Mouse (Mus musculus): ENCODE data around the gene Tusc1. TPM values are rescaled to one million over a fixed set of nuclear protein-coding genes. Genes with fewer than 3 reads are reported as not detected.
A peak's percentile ranks its signal among the peaks of the same experiment; 100 is the strongest.

Tusc1 gene
- polyA plus RNA-seq (2014; fragmentation: Nextera tagmentation; extraction: Ambion mirVana) = 7.1 and 7.7 TPM in 2 replicates

- H3K36me3 ChIP-seq (ENCODE audit: control insufficient read depth, insufficient read depth, low read length) = no peaks in the 10 kb centered on the region
- under 1% methylated on average over 84 of the region's 97 CpGs for WGBS
Observed at GRCm38 (mm10) chr4:93335118-93336003, at the start of gene Tusc1. Gene Tusc1 (minus strand): TSS chr4:93335511.

GRCm38 (mm10) chr4:93352930-93353329, 17.6 kb upstream of the Tusc1 start:
- Histone ChIP-seq H3K4me3 (ENCODE audit: low read depth, low read length) (no peak overlapping the region), H3K27ac (ENCODE audit: low read depth, low read length) (no peak overlapping the region), H3K4me2 (ENCODE audit: low read depth, low read length, severe bottlenecking) (no peak overlapping the region), H3K36me3 (ENCODE audit: control insufficient read depth, insufficient read depth, low read length) (no peaks in the 10 kb centered on the region), H3K27me3 (ENCODE audit: control insufficient read depth, insufficient read depth, low read length) (no peaks in the 10 kb centered on the region), H3K9ac (ENCODE audit: low read length) (no peak overlapping the region), H3K4me1 (replicated peaks; ENCODE audit: control insufficient read depth, insufficient read depth, low read length) (no peaks in the 10 kb centered on the region), H3K9me3 (ENCODE audit: control insufficient read depth, low read length) (no peaks in the 10 kb centered on the region)
- WGBS = 79% methylated on average over 2 of the region's 2 CpGs
- ATAC-seq (replicated peaks; ENCODE audit: low FRiP score) (no peak), DNase-seq (ENCODE audit: low spot score) (no peak)

More at GRCm38 (mm10) chr4:93335118-93336003, at the start of gene Tusc1:
- peak within 1 kb of the TSS; percentile 63 for H3K4me3 ChIP-seq (ENCODE audit: low read depth, low read length)
- peak within 1 kb of the TSS; percentile 81 for H3K27ac ChIP-seq (ENCODE audit: low read depth, low read length)
- ATAC-seq (replicated peaks; ENCODE audit: low FRiP score) (peak; percentile 87), DNase-seq (ENCODE audit: low spot score) (peak; percentile 87)
- H3K4me1 ChIP-seq (replicated peaks; ENCODE audit: control insufficient read depth, insufficient read depth, low read length) = no peaks in the 10 kb centered on the region
- H3K4me2 ChIP-seq (ENCODE audit: low read depth, low read length, severe bottlenecking) = peak within 1 kb of the TSS; percentile 87
- H3K27me3 ChIP-seq (ENCODE audit: control insufficient read depth, insufficient read depth, low read length) = no peaks in the 10 kb centered on the region
- H3K9me3 ChIP-seq (ENCODE audit: control insufficient read depth, low read length) = no peaks in the 10 kb centered on the region
- peak within 1 kb of the TSS; percentile 92 for H3K9ac ChIP-seq (ENCODE audit: low read length)

GRCm38 (mm10) chr4:93344357-93344756, 9.0 kb upstream of the Tusc1 start:
- Histone ChIP-seq H3K4me3 (ENCODE audit: low read depth, low read length) (no peak overlapping the region), H3K9ac (ENCODE audit: low read length) (no peak overlapping the region), H3K4me1 (replicated peaks; ENCODE audit: control insufficient read depth, insufficient read depth, low read length) (no peaks in the 10 kb centered on the region), H3K9me3 (ENCODE audit: control insufficient read depth, low read length) (no peaks in the 10 kb centered on the region), H3K36me3 (ENCODE audit: control insufficient read depth, insufficient read depth, low read length) (no peaks in the 10 kb centered on the region), H3K27me3 (ENCODE audit: control insufficient read depth, insufficient read depth, low read length) (no peaks in the 10 kb centered on the region), H3K27ac (ENCODE audit: low read depth, low read length) (no peak overlapping the region), H3K4me2 (ENCODE audit: low read depth, low read length, severe bottlenecking) (no peak overlapping the region)
- DNase-seq (ENCODE audit: low spot score) (no peak), ATAC-seq (replicated peaks; ENCODE audit: low FRiP score) (no peak)
- 95% methylated on average over 2 of the region's 2 CpGs for WGBS

GRCm38 (mm10) chr4:93341568-93341967, 6.3 kb upstream of the Tusc1 start:
- no peak overlapping the region for H3K4me2 ChIP-seq (ENCODE audit: low read depth, low read length, severe bottlenecking)
- no peak overlapping the region for H3K9ac ChIP-seq (ENCODE audit: low read length)
- no peaks in the 10 kb centered on the region for H3K27me3 ChIP-seq (ENCODE audit: control insufficient read depth, insufficient read depth, low read length)
- ATAC-seq (replicated peaks; ENCODE audit: low FRiP score) (no peak), DNase-seq (ENCODE audit: low spot score) (no peak)
- H3K36me3 ChIP-seq (ENCODE audit: control insufficient read depth, insufficient read depth, low read length) = no peaks in the 10 kb centered on the region
- no peaks in the 10 kb centered on the region for H3K9me3 ChIP-seq (ENCODE audit: control insufficient read depth, low read length)
- H3K4me1 ChIP-seq (replicated peaks; ENCODE audit: control insufficient read depth, insufficient read depth, low read length) = no peaks in the 10 kb centered on the region
- H3K4me3 ChIP-seq (ENCODE audit: low read depth, low read length) = no peak overlapping the region
- no peak overlapping the region for H3K27ac ChIP-seq (ENCODE audit: low read depth, low read length)

GRCm38 (mm10) chr4:93337977-93338376, 2.7 kb upstream of the Tusc1 start:
- ATAC-seq (replicated peaks; ENCODE audit: low FRiP score) = no peak
- WGBS = 82% methylated on average over 3 of the region's 3 CpGs

GRCm38 (mm10) chr4:93334636-93335117, 634 bp downstream of the Tusc1 start:
- DNase-seq (ENCODE audit: low spot score) (peak; percentile 91), ATAC-seq (replicated peaks; ENCODE audit: low FRiP score) (peak; percentile 92)
- no peaks in the 10 kb centered on the region for H3K36me3 ChIP-seq (ENCODE audit: control insufficient read depth, insufficient read depth, low read length)
- no peaks in the 10 kb centered on the region for H3K27me3 ChIP-seq (ENCODE audit: control insufficient read depth, insufficient read depth, low read length)
- H3K27ac ChIP-seq (ENCODE audit: low read depth, low read length) = peak overlapping the region; percentile 81
- H3K4me2 ChIP-seq (ENCODE audit: low read depth, low read length, severe bottlenecking) = peak overlapping the region; percentile 87
- WGBS = under 1% methylated on average over 41 of the region's 49 CpGs
- no peaks in the 10 kb centered on the region for H3K4me1 ChIP-seq (replicated peaks; ENCODE audit: control insufficient read depth, insufficient read depth, low read length)
- peak overlapping the region; percentile 63 for H3K4me3 ChIP-seq (ENCODE audit: low read depth, low read length)
- H3K9ac ChIP-seq (ENCODE audit: low read length) = peak overlapping the region; percentile 92
- H3K9me3 ChIP-seq (ENCODE audit: control insufficient read depth, low read length) = no peaks in the 10 kb centered on the region

More at GRCm38 (mm10) chr4:93337977-93338376, 2.7 kb upstream of the Tusc1 start:
- Histone ChIP-seq H3K4me3 (ENCODE audit: low read depth, low read length) (no peak overlapping the region), H3K4me1 (replicated peaks; ENCODE audit: control insufficient read depth, insufficient read depth, low read length) (no peaks in the 10 kb centered on the region), H3K36me3 (ENCODE audit: control insufficient read depth, insufficient read depth, low read length) (no peaks in the 10 kb centered on the region), H3K27ac (ENCODE audit: low read depth, low read length) (no peak overlapping the region), H3K27me3 (ENCODE audit: control insufficient read depth, insufficient read depth, low read length) (no peaks in the 10 kb centered on the region), H3K9ac (ENCODE audit: low read length) (no peak overlapping the region), H3K9me3 (ENCODE audit: control insufficient read depth, low read length) (no peaks in the 10 kb centered on the region), H3K4me2 (ENCODE audit: low read depth, low read length, severe bottlenecking) (no peak overlapping the region)
- no peak for DNase-seq (ENCODE audit: low spot score)

- no peaks in the 10 kb centered on the region for H3K9me3 ChIP-seq (ENCODE audit: control insufficient read depth, low read length)
- H3K27me3 ChIP-seq (ENCODE audit: control insufficient read depth, insufficient read depth, low read length) = no peaks in the 10 kb centered on the region
- no peaks in the 10 kb centered on the region for H3K36me3 ChIP-seq (ENCODE audit: control insufficient read depth, insufficient read depth, low read length)
- H3K27ac ChIP-seq (ENCODE audit: low read depth, low read length) = no peak overlapping the region
- 87% methylated on average over 3 of the region's 3 CpGs for WGBS
- H3K4me1 ChIP-seq (replicated peaks; ENCODE audit: control insufficient read depth, insufficient read depth, low read length) = no peaks in the 10 kb centered on the region
- DNase-seq (ENCODE audit: low spot score) (no peak), ATAC-seq (replicated peaks; ENCODE audit: low FRiP score) (no peak)
- no peak overlapping the region for H3K9ac ChIP-seq (ENCODE audit: low read length)
- no peak overlapping the region for H3K4me2 ChIP-seq (ENCODE audit: low read depth, low read length, severe bottlenecking)
- H3K4me3 ChIP-seq (ENCODE audit: low read depth, low read length) = no peak overlapping the region
Observed at GRCm38 (mm10) chr4:93307486-93307885, 27.8 kb downstream of the Tusc1 start.

GRCm38 (mm10) chr4:93286065-93286464, 49.2 kb downstream of the Tusc1 start:
- Histone ChIP-seq H3K4me1 (replicated peaks; ENCODE audit: control insufficient read depth, insufficient read depth, low read length) (no peaks in the 10 kb centered on the region), H3K27ac (ENCODE audit: low read depth, low read length) (no peak overlapping the region), H3K27me3 (ENCODE audit: control insufficient read depth, insufficient read depth, low read length) (no peaks in the 10 kb centered on the region), H3K36me3 (ENCODE audit: control insufficient read depth, insufficient read depth, low read length) (no peaks in the 10 kb centered on the region), H3K4me2 (ENCODE audit: low read depth, low read length, severe bottlenecking) (no peak overlapping the region), H3K9ac (ENCODE audit: low read length) (no peak overlapping the region), H3K9me3 (ENCODE audit: control insufficient read depth, low read length) (no peaks in the 10 kb centered on the region), H3K4me3 (ENCODE audit: low read depth, low read length) (no peak overlapping the region)
- WGBS = 80% methylated on average over 4 of the region's 4 CpGs
- ATAC-seq (replicated peaks; ENCODE audit: low FRiP score) (no peak), DNase-seq (ENCODE audit: low spot score) (no peak)
